Mouse (Mus musculus) midbrain, embryonic 12.5 days (tissue): ENCODE measurements around the gene Irf3. TPM values are rescaled to one million over a fixed set of nuclear protein-coding genes. Genes with fewer than 3 reads are reported as not detected.

ENCODE experiments used
- ATAC-seq: fragments of 200-750 bp; cut with Nextera tagmentation; 2 replicates; pipeline ENCODE4 v1.8.0; 2017; ENCODE audit warnings: low read depth, moderate TSS enrichment, moderate library complexity; ENCODE audit not compliant: low FRiP score
- H3K27ac ChIP-seq: fragments of 300-500 bp; sonication (generic); replicated peaks from 2 replicates; pipeline ENCODE4 v1.5.1; 2016; ENCODE audit warnings: mild to moderate bottlenecking
- H3K27me3 ChIP-seq: fragments of 300-500 bp; sonication (generic); 2 replicates; pipeline ENCODE4 v1.6.1; 2016; ENCODE audit warnings: mild to moderate bottlenecking
- H3K36me3 ChIP-seq: fragments of 300-500 bp; sonication (generic); 2 replicates; pipeline ENCODE4 v1.6.1; 2016
- H3K4me1 ChIP-seq: fragments of 300-500 bp; sonication (generic); 2 replicates; pipeline ENCODE4 v1.6.1; 2016
- H3K4me2 ChIP-seq: fragments of 300-500 bp; sonication (generic); replicated peaks from 2 replicates; pipeline ENCODE4 v1.6.1; 2016; ENCODE audit warnings: mild to moderate bottlenecking, moderate library complexity
- H3K4me3 ChIP-seq: fragments of 300-500 bp; sonication (generic); 2 replicates; pipeline ENCODE4 v1.5.1; 2016; ENCODE audit warnings: mild to moderate bottlenecking
- H3K9ac ChIP-seq: fragments of 300-500 bp; sonication (generic); replicated peaks from 2 replicates; pipeline ENCODE4 v1.6.1; 2016; ENCODE audit warnings: mild to moderate bottlenecking, moderate library complexity
- H3K9me3 ChIP-seq: fragments of 300-500 bp; sonication (generic); 2 replicates; pipeline ENCODE4 v1.6.1; 2016; ENCODE audit warnings: mild to moderate bottlenecking
- WGBS: fragments of 180-500 bp; shearing (Covaris S2); methylation state at CpG from one replicate; pipeline ENCODE4 v1.1.7; 2016; 5-methylcytosine and 5-hydroxymethylcytosine counted together
- microRNA-seq: library from miRNA; unstranded; fragments of <30 nt; microRNA quantifications from one replicate; pipeline ENCODE4, GENCODE M21; 2017
- polyA plus RNA-seq: library from polyadenylated mRNA; unstranded; fragments of >200 nt; fragmentation: Nextera tagmentation; extraction: Ambion mirVana; gene quantifications from 2 replicates; pipeline ENCODE4 v1.2.1, GENCODE M21; 2016

Irf3 gene
- polyA plus RNA-seq, 1 experiment from 2014 or later = 70.6 TPM

DNA sequence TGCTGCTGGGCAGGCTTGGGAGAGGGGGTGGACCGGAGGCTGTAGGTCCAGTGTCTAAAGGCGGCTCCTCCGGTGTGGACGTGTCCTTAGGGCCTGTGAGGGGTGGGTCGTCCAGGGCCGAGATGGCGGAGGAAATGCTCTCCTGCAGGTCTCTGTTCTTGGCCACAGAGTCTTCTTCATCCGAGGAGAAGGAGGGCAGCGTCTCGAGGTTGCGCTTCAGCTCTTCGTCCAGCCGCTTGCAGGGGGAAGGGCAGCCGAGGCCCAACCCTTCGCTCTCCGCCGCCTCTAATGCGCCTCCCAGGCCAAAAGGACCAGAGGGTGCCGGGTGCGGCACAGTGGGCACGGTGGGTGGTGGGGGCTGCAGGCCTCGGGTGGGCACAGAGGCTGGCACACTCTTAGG, 48.3 kb downstream of the Irf3 start:
- Histone ChIP-seq H3K9ac (no peak overlapping the region), H3K9me3 (no peaks in the 10 kb centered on the region), H3K4me1 (peaks cover 7% of the 10 kb centered on the region), H3K4me3 (no peak overlapping the region), H3K36me3 (peaks cover 100% of the 10 kb centered on the region), H3K27ac (no peak overlapping the region), H3K27me3 (no peaks in the 10 kb centered on the region), H3K4me2 (no peak overlapping the region)
- no peak for ATAC-seq
- 97% methylated on average over 22 of the region's 22 CpGs for WGBS

DNA sequence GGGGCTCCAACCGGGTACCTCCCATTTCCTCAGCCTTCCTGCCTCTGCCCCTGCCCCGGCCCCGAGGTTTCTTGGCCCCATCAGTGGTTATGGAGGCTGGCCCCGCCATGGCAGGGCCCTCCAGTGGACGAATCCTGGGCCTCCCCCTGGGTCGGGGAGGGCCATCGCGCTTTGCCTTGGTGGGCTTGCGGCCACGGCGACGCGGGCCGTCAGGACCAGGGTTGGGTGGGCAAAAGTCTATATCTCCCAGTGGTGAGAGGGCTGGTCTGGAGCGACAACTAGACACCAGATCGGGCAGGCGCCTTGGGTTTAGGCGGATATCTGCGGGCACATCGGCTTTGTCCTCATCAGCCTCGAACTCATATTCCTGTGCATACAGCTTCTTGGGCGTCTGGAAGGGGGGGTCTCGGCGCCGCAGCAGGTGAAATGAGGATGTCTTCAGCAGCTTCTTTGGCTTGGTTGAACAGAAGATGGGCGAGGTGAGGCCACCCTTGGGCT, 49.5 kb downstream of the Irf3 start:
- H3K4me3 ChIP-seq = no peak overlapping the region

DNA sequence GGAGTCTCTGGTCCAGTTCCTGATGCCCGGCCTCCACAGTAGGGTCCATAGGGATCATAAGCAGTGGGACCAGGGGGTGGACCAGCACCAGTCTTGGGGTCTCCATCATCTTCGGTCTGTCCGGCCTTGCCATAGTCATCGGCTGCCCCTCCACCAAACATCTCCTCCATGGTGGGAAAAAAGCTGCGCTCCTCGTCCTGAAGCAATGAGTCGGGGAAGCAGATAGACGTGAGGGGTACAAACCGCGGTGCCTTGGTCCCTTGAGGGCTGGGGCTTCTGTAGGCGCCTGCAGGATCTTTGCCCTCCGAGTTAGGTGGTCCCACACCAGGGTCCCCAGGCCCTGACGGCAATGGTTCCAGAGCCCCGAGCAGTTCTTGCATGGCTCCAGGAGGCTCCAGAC, 50.0 kb downstream of the Irf3 start:
- H3K27ac ChIP-seq = no peak overlapping the region
- peaks cover 20% of the 10 kb centered on the region for H3K4me1 ChIP-seq
- no peaks in the 10 kb centered on the region for H3K9me3 ChIP-seq
- H3K36me3 ChIP-seq = peaks cover 82% of the 10 kb centered on the region
- no peak for ATAC-seq
- H3K4me2 ChIP-seq = no peak overlapping the region
- H3K27me3 ChIP-seq = no peaks in the 10 kb centered on the region
- WGBS = 97% methylated on average over 14 of the region's 14 CpGs
- no peak overlapping the region for H3K9ac ChIP-seq
- H3K4me3 ChIP-seq = no peak overlapping the region

More for the DNA sequence above, 49.5 kb downstream of the Irf3 start:
- Histone ChIP-seq H3K27ac (no peak overlapping the region), H3K27me3 (no peaks in the 10 kb centered on the region), H3K9ac (no peak overlapping the region), H3K4me2 (no peak overlapping the region), H3K36me3 (peaks cover 88% of the 10 kb centered on the region), H3K9me3 (no peaks in the 10 kb centered on the region), H3K4me1 (peaks cover 18% of the 10 kb centered on the region)
- WGBS = 96% methylated on average over 26 of the region's 26 CpGs
- ATAC-seq = no peak

DNA sequence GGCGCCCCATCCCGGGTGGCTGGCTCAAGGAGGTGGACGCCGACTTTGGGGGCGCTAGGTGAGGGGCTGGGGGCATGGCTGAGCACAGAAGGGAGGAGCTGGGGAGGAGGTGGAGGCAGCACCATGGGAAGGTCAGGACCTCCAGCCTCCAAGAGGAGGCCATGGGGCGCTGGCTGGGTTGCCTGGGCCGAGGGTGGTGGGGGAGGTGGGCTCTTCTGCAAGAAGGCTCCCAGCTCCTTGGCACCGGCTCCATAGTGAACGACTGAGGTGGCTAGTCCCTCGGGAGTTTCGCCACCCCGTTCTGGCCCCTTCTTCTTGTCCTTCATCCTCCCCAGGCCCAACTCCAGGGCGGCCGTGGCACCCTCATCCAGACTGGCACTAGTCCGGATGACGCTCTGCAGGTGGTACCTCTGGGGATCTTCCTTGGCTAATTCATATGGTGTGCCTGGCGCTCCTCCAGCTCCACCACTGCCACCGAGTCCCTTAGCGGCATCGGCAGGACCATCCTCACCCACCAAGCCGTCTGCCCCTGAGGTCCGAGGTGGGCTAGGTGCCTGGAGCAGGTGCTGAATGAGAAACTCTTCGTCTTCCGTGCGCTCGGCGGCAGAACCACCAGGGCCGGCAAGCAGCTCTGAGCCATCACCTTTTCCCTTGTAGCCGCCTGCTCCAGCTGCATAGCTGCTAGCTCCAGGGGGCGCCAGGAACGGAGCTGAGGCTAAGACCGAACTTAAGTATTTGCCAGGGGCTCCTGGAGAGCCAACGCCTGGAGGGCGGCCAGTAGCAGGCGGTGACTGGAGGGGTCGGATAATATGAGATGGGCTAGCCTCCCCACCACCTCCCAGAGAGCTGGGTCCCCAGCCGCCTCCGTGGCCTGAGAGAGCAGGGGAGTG, 50.8 kb downstream of the Irf3 start:
- Histone ChIP-seq H3K27me3 (no peaks in the 10 kb centered on the region), H3K27ac (no peak overlapping the region), H3K4me2 (no peak overlapping the region), H3K9ac (no peak overlapping the region), H3K4me1 (peaks cover 20% of the 10 kb centered on the region), H3K36me3 (peaks cover 75% of the 10 kb centered on the region), H3K9me3 (no peaks in the 10 kb centered on the region), H3K4me3 (no peak overlapping the region)
- ATAC-seq = no peak
- WGBS = 91% methylated on average over 38 of the region's 38 CpGs

DNA sequence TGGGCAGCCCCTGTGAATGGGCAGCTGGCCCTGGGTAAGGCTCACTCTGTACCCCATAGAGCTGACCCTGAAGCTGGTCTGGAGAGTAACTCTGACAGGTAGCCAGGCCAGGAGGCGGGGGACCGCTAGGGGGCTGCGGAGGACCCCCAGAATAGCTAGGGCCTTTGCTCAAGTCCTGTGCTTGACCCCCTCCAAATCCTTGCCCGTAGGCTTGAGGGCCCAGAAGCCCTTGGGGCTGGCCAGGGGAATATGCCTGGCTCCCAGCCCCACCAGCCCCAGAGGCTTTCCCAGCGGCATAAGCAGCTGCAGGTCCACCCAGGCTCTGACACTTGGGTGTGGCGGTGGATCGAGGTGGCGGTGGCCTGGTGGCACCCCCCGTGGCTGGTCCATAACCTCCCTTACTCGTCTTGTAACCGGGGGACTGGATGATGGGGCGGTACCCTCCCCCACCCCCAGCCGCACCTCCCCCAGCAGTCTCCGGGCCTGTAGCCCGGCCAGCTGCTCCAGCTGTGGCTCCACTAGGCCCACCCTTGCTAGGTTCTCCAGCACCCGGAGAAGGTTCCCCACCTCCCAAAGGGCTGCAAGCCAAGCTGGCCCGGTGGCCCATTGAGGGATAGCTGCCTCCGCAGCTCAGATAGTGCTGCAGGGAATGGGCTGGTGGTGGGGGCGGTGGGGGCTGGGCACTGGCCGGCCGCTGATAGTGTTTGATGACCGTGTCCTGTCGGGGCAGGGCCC, 51.6 kb downstream of the Irf3 start:
- Histone ChIP-seq H3K4me2 (no peak overlapping the region), H3K27me3 (no peaks in the 10 kb centered on the region), H3K4me1 (peaks cover 26% of the 10 kb centered on the region), H3K4me3 (0 out of 2 replicates have a peak overlapping the region, but pooled peaks have one; percentile 1), H3K27ac (no peak overlapping the region), H3K9me3 (no peaks in the 10 kb centered on the region), H3K36me3 (peaks cover 66% of the 10 kb centered on the region), H3K9ac (no peak overlapping the region)
- WGBS = 97% methylated on average over 23 of the region's 23 CpGs
- no peak for ATAC-seq

DNA sequence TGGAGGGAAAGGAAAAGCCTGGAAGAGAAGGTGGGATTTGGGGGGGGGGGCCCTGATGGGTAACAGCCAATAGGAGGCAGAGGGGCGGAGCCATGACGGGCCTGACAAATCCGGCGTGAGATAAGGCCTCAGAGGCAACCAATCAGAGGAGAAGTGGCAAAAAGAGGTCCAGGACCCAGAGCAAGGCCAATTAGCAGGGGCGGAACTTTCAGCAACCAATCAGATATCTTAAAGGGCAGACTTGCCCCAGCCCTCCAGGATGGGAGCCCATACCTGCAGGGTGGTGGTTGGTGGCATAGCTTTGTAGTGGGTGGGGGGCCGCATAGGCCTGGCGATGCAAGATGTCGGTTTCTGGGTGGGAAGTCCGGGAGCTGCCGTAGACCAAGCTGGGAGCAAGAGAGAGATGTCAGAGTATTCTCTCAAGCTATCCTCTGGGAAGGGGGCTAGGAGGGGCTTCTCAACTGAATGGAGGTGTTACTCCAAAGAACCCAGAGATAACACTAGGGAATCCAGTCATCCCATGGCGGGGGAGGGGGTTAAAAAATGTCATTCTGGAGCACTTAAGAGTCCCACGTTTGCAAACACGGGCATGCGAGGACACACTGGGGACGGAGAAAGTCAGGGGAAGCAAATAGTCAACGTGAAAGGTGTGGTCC, 53.6 kb downstream of the Irf3 start:
- ATAC-seq = peak; percentile 55
- H3K4me3 ChIP-seq = peak overlapping the region; percentile 95
- 2% methylated on average over 15 of the region's 16 CpGs for WGBS
- H3K9ac ChIP-seq = peak overlapping the region; percentile 96; the same call in 1 of the 2 replicates
- H3K9me3 ChIP-seq = no peaks in the 10 kb centered on the region
- peaks cover 46% of the 10 kb centered on the region for H3K36me3 ChIP-seq
- peak overlapping the region; percentile 98 for H3K27ac ChIP-seq
- peaks cover 28% of the 10 kb centered on the region for H3K4me1 ChIP-seq
- H3K4me2 ChIP-seq = peak overlapping the region; percentile 98
- no peaks in the 10 kb centered on the region for H3K27me3 ChIP-seq

DNA sequence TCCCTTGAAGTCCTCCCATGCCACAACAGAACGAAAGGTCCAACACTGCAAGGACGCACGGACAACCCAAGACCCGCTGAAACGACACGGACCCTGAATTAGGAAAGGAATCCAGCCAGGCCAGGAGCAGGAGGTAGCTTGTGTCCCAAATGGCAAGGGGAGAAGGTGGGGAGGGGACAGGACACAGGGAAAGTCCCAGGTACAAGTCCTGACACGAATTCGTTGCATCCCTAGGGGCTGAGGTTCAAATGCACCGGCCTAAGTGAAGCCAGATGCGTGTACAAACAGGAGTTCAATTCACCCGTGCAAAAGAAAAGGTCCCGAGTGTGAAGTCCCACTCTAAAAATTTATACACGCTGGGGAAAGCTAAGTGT, 54.1 kb downstream of the Irf3 start:
- WGBS = 3% methylated on average over 13 of the region's 13 CpGs
- peaks cover under 1% of the 10 kb centered on the region; the same call in 1 of the 2 replicates for H3K27me3 ChIP-seq
- H3K9me3 ChIP-seq = no peaks in the 10 kb centered on the region
- peak overlapping the region; percentile 95 for H3K4me3 ChIP-seq
- H3K36me3 ChIP-seq = peaks cover 41% of the 10 kb centered on the region
- peaks cover 28% of the 10 kb centered on the region for H3K4me1 ChIP-seq
- peak overlapping the region; percentile 98 for H3K27ac ChIP-seq
- peak overlapping the region; percentile 96 for H3K9ac ChIP-seq
- peak overlapping the region; percentile 98 for H3K4me2 ChIP-seq
- no peak for ATAC-seq

Small RNA genes lying within 50 kb of the gene (microRNA-seq; reads per million reads assigned to microRNA genes)
- 1.4 reads per million for gene Mir7054

Other genes with a start within 250 kb of the Irf3 start
- 38.4 and 43.7 TPM in 2 replicates for gene Vrk3, start 249.2 kb upstream of the Irf3 start, polyA plus RNA-seq
- 2.9 and 3.5 TPM in 2 replicates for gene Zfp473, start 246.6 kb upstream of the Irf3 start, polyA plus RNA-seq
- gene Nup62, start 181.6 kb upstream of the Irf3 start, polyA plus RNA-seq = 84.9 and 93.4 TPM in 2 replicates
- gene Il4i1, start 181.3 kb upstream of the Irf3 start, polyA plus RNA-seq = 1.4 TPM in 2 replicates
- 5.6 and 6.3 TPM in 2 replicates for gene Atf5, start 181.0 kb upstream of the Irf3 start, polyA plus RNA-seq
- gene Akt1s1, start 148.7 kb upstream of the Irf3 start, polyA plus RNA-seq = 92.0 and 99.2 TPM in 2 replicates
- gene Tbc1d17, start 148.6 kb upstream of the Irf3 start, polyA plus RNA-seq = 97.5 and 101 TPM in 2 replicates
- gene Pnkp, start 140.5 kb upstream of the Irf3 start, polyA plus RNA-seq = 36.4 and 44.0 TPM in 2 replicates
- 605 and 652 TPM in 2 replicates for gene Ptov1, start 127.9 kb upstream of the Irf3 start, polyA plus RNA-seq
- gene Med25, start 104.9 kb upstream of the Irf3 start, polyA plus RNA-seq = 177 and 180 TPM in 2 replicates
- 25.8 and 29.7 TPM in 2 replicates for gene Fuz, start 101.6 kb upstream of the Irf3 start, polyA plus RNA-seq
- gene Ap2a1, start 68.2 kb upstream of the Irf3 start, polyA plus RNA-seq = 91.0 and 92.9 TPM in 2 replicates
- 0.20 TPM in 1 of 2 replicates, not detected in the other for gene Tsks, start 54.4 kb upstream of the Irf3 start, polyA plus RNA-seq
- 40.6 and 43.7 TPM in 2 replicates for gene Cpt1c, start 22.8 kb upstream of the Irf3 start, polyA plus RNA-seq
- gene Prmt1, start 11.1 kb upstream of the Irf3 start, polyA plus RNA-seq = 643 and 658 TPM in 2 replicates
- gene Bcl2l12, start 1.1 kb downstream of the Irf3 start, polyA plus RNA-seq = 50.5 and 54.7 TPM in 2 replicates
- 48.1 and 52.4 TPM in 2 replicates for gene Scaf1, start 18.7 kb downstream of the Irf3 start, polyA plus RNA-seq
- gene Rras, start 20.3 kb downstream of the Irf3 start, polyA plus RNA-seq = 15.6 and 17.3 TPM in 2 replicates
- 13.7 and 14.1 TPM in 2 replicates for gene Prr12, start 55.2 kb downstream of the Irf3 start, polyA plus RNA-seq
- 53.6 and 54.6 TPM in 2 replicates for gene Nosip, start 64.8 kb downstream of the Irf3 start, polyA plus RNA-seq
- 15.9 and 17.8 TPM in 2 replicates for gene Prrg2, start 65.0 kb downstream of the Irf3 start, polyA plus RNA-seq
- gene Rcn3, start 94.6 kb downstream of the Irf3 start, polyA plus RNA-seq = 106 and 151 TPM in 2 replicates
- gene Fcgrt, start 106.2 kb downstream of the Irf3 start, polyA plus RNA-seq = 17.3 and 25.9 TPM in 2 replicates
- gene Rps11, start 126.8 kb downstream of the Irf3 start, polyA plus RNA-seq = 1,160 and 1,195 TPM in 2 replicates
- gene Rpl13a, start 131.1 kb downstream of the Irf3 start, polyA plus RNA-seq = 1,022 and 1,026 TPM in 2 replicates
- gene Gm45713, start 138.6 kb downstream of the Irf3 start, polyA plus RNA-seq = 0.25 and 0.45 TPM in 2 replicates
- 0.64 and 1.2 TPM in 2 replicates for gene Flt3l, start 138.8 kb downstream of the Irf3 start, polyA plus RNA-seq
- 92.3 and 103 TPM in 2 replicates for gene Pih1d1, start 156.7 kb downstream of the Irf3 start, polyA plus RNA-seq
- 38.0 and 39.4 TPM in 2 replicates for gene Aldh16a1, start 156.9 kb downstream of the Irf3 start, polyA plus RNA-seq
- gene Slc17a7, start 166.3 kb downstream of the Irf3 start, polyA plus RNA-seq = 0.61 and 1.0 TPM in 2 replicates
- not detected in 2 replicates for gene Gfy, start 181.9 kb downstream of the Irf3 start, polyA plus RNA-seq
- gene Pth2, start 183.3 kb downstream of the Irf3 start, polyA plus RNA-seq = 1.3 and 2.4 TPM in 2 replicates
- 0.63 and 0.75 TPM in 2 replicates for gene Ccdc155, start 207.2 kb downstream of the Irf3 start, polyA plus RNA-seq
- 1.0 and 1.4 TPM in 2 replicates for gene Dkkl1, start 214.5 kb downstream of the Irf3 start, polyA plus RNA-seq
- gene Tead2, start 218.1 kb downstream of the Irf3 start, polyA plus RNA-seq = 237 and 248 TPM in 2 replicates
- 1.3 and 1.7 TPM in 2 replicates for gene Cd37, start 241.5 kb downstream of the Irf3 start, polyA plus RNA-seq
- gene Slc6a16, start 243.4 kb downstream of the Irf3 start, polyA plus RNA-seq = 0.14 TPM in 1 of 2 replicates, not detected in the other